Mouse (Mus musculus): ENCODE measurements at regions not wholly inside any gene's neighbourhood (a gene's known extent, or its start where the extent isn't known, plus 50 kb on each side); places are given as distances from the start of the nearest gene placed in this dataset.

GRCm38 (mm10) chr10:111784065-111784853 lies 188.2 kb upstream of the Krr1 start:
- no peak overlapping the region for H3K27ac ChIP-seq
- no peaks in the 10 kb centered on the region for H3K27me3 ChIP-seq
- no peaks in the 10 kb centered on the region for H3K36me3 ChIP-seq (ENCODE audit: poor library complexity, severe bottlenecking)
- ATAC-seq: no peak
- 79% methylated on average over 12 of the region's 12 CpGs for WGBS
- no peaks in the 10 kb centered on the region for H3K9me3 ChIP-seq (replicated peaks)
- H3K4me1 ChIP-seq: no peaks in the 10 kb centered on the region
- no peak overlapping the region for H3K4me3 ChIP-seq
- H3K4me2 ChIP-seq: no peak overlapping the region
- H3K9ac ChIP-seq: no peak overlapping the region

- no peak for ATAC-seq
- Histone ChIP-seq H3K4me3 (no peak overlapping the region), H3K4me1 (no peaks in the 10 kb centered on the region), H3K4me2 (no peak overlapping the region), H3K9me3 (replicated peaks) (no peaks in the 10 kb centered on the region), H3K36me3 (ENCODE audit: poor library complexity, severe bottlenecking) (no peaks in the 10 kb centered on the region), H3K27me3 (no peaks in the 10 kb centered on the region), H3K9ac (no peak overlapping the region), H3K27ac (no peak overlapping the region)
- whole genome bisulfite sequencing: 74% methylated on average over 9 of the region's 9 CpGs
Measured at GRCm38 (mm10) chr10:111787175-111787574, 185.3 kb upstream of the Krr1 start.

GRCm38 (mm10) chr10:111789264-111789663 lies 183.2 kb upstream of the Krr1 start:
- no peak overlapping the region for H3K9ac ChIP-seq
- no peaks in the 10 kb centered on the region for H3K4me1 ChIP-seq
- no peak overlapping the region for H3K27ac ChIP-seq
- 95% methylated on average over 9 of the region's 9 CpGs for WGBS
- no peaks in the 10 kb centered on the region for H3K36me3 ChIP-seq (ENCODE audit: poor library complexity, severe bottlenecking)
- no peak for ATAC-seq
- H3K4me3 ChIP-seq: no peak overlapping the region
- no peaks in the 10 kb centered on the region for H3K27me3 ChIP-seq
- no peak overlapping the region for H3K4me2 ChIP-seq
- no peaks in the 10 kb centered on the region for H3K9me3 ChIP-seq (replicated peaks)

- H3K4me1 ChIP-seq: no peaks in the 10 kb centered on the region
- no peak overlapping the region for H3K27ac ChIP-seq
- no peak overlapping the region for H3K4me3 ChIP-seq
- H3K27me3 ChIP-seq: no peaks in the 10 kb centered on the region
- no peak overlapping the region for H3K9ac ChIP-seq
- H3K9me3 ChIP-seq (replicated peaks): no peaks in the 10 kb centered on the region
- WGBS: 94% methylated on average over 2 of the region's 2 CpGs
- no peak for ATAC-seq
- H3K4me2 ChIP-seq: no peak overlapping the region
- H3K36me3 ChIP-seq (ENCODE audit: poor library complexity, severe bottlenecking): no peaks in the 10 kb centered on the region
Measured at GRCm38 (mm10) chr10:111790911-111791310, 181.6 kb upstream of the Krr1 start.

GRCm38 (mm10) chr10:111795056-111795455 lies 177.4 kb upstream of the Krr1 start:
- H3K9ac ChIP-seq: no peak overlapping the region
- H3K36me3 ChIP-seq (ENCODE audit: poor library complexity, severe bottlenecking): no peaks in the 10 kb centered on the region
- H3K4me2 ChIP-seq: no peak overlapping the region
- H3K27me3 ChIP-seq: no peaks in the 10 kb centered on the region
- H3K9me3 ChIP-seq (replicated peaks): no peaks in the 10 kb centered on the region
- WGBS: 89% methylated on average over 5 of the region's 5 CpGs
- no peak overlapping the region for H3K4me3 ChIP-seq
- H3K27ac ChIP-seq: no peak overlapping the region
- peaks cover 4% of the 10 kb centered on the region; the same call in 1 of the 2 replicates for H3K4me1 ChIP-seq
- no peak for ATAC-seq

- Histone ChIP-seq H3K4me2 (no peak overlapping the region), H3K27me3 (no peaks in the 10 kb centered on the region), H3K27ac (no peak overlapping the region), H3K4me3 (no peak overlapping the region), H3K9ac (no peak overlapping the region), H3K36me3 (ENCODE audit: poor library complexity, severe bottlenecking) (no peaks in the 10 kb centered on the region), H3K4me1 (peaks cover 7% of the 10 kb centered on the region; the same call in 1 of the 2 replicates), H3K9me3 (replicated peaks) (no peaks in the 10 kb centered on the region)
- 90% methylated on average over 3 of the region's 3 CpGs for WGBS
- no peak for ATAC-seq
Measured at GRCm38 (mm10) chr10:111795756-111796155, 176.7 kb upstream of the Krr1 start.

- Histone ChIP-seq H3K36me3 (ENCODE audit: poor library complexity, severe bottlenecking) (no peaks in the 10 kb centered on the region), H3K4me1 (peaks cover 7% of the 10 kb centered on the region; the same call in 1 of the 2 replicates), H3K27me3 (no peaks in the 10 kb centered on the region), H3K4me3 (no peak overlapping the region), H3K4me2 (no peak overlapping the region), H3K9ac (no peak overlapping the region), H3K27ac (no peak overlapping the region), H3K9me3 (replicated peaks) (no peaks in the 10 kb centered on the region)
- ATAC-seq: no peak
- whole genome bisulfite sequencing: 90% methylated on average over 7 of the region's 7 CpGs
Measured at GRCm38 (mm10) chr10:111798851-111799281, 173.6 kb upstream of the Krr1 start.

- Histone ChIP-seq H3K9me3 (replicated peaks) (no peaks in the 10 kb centered on the region), H3K4me3 (no peak overlapping the region), H3K9ac (no peak overlapping the region), H3K27ac (no peak overlapping the region), H3K4me2 (no peak overlapping the region), H3K36me3 (ENCODE audit: poor library complexity, severe bottlenecking) (no peaks in the 10 kb centered on the region), H3K27me3 (no peaks in the 10 kb centered on the region), H3K4me1 (peaks cover 7% of the 10 kb centered on the region; the same call in 1 of the 2 replicates)
- ATAC-seq: no peak
- WGBS: 19% methylated on average over 14 of the region's 14 CpGs
Measured at GRCm38 (mm10) chr10:111799850-111800589, 172.4 kb upstream of the Krr1 start.

- no peak overlapping the region for H3K4me2 ChIP-seq
- H3K36me3 ChIP-seq (ENCODE audit: poor library complexity, severe bottlenecking): no peaks in the 10 kb centered on the region
- H3K27me3 ChIP-seq: no peaks in the 10 kb centered on the region
- H3K9ac ChIP-seq: no peak overlapping the region
- H3K4me1 ChIP-seq: peaks cover 7% of the 10 kb centered on the region; the same call in 1 of the 2 replicates
- WGBS: 63% methylated on average over 3 of the region's 3 CpGs
- no peak overlapping the region for H3K4me3 ChIP-seq
- no peak for ATAC-seq
- H3K9me3 ChIP-seq (replicated peaks): no peaks in the 10 kb centered on the region
- no peak overlapping the region for H3K27ac ChIP-seq
Measured at GRCm38 (mm10) chr10:111800590-111800935, 171.9 kb upstream of the Krr1 start.

GRCm38 (mm10) chr10:111801021-111801793 lies 171.3 kb upstream of the Krr1 start:
- ATAC-seq: no peak
- no peaks in the 10 kb centered on the region for H3K9me3 ChIP-seq (replicated peaks)

GRCm38 (mm10) chr10:111801794-111802359 lies 170.6 kb upstream of the Krr1 start:
- H3K4me2 ChIP-seq: no peak overlapping the region
- H3K9me3 ChIP-seq (replicated peaks): no peaks in the 10 kb centered on the region
- no peaks in the 10 kb centered on the region for H3K27me3 ChIP-seq
- peaks cover 7% of the 10 kb centered on the region; the same call in 1 of the 2 replicates for H3K4me1 ChIP-seq
- H3K4me3 ChIP-seq: no peak overlapping the region
- no peak overlapping the region for H3K9ac ChIP-seq
- ATAC-seq: no peak
- WGBS: 54% methylated on average over 12 of the region's 12 CpGs
- no peaks in the 10 kb centered on the region for H3K36me3 ChIP-seq (ENCODE audit: poor library complexity, severe bottlenecking)
- H3K27ac ChIP-seq: no peak overlapping the region

More at GRCm38 (mm10) chr10:111801021-111801793, 171.3 kb upstream of the Krr1 start:
- WGBS: 57% methylated on average over 12 of the region's 12 CpGs
- H3K4me2 ChIP-seq: no peak overlapping the region
- no peaks in the 10 kb centered on the region for H3K36me3 ChIP-seq (ENCODE audit: poor library complexity, severe bottlenecking)
- H3K9ac ChIP-seq: no peak overlapping the region
- no peak overlapping the region for H3K27ac ChIP-seq
- H3K4me3 ChIP-seq: no peak overlapping the region
- H3K4me1 ChIP-seq: peaks cover 7% of the 10 kb centered on the region; the same call in 1 of the 2 replicates
- no peaks in the 10 kb centered on the region for H3K27me3 ChIP-seq
